Mouse (Mus musculus) kidney, adult 2 months (tissue): Measurements from ENCODE around the gene Tiam1. TPM values are rescaled to one million over a fixed set of nuclear protein-coding genes. Genes with fewer than 3 reads are reported as not detected.

Source experiments
- DNase-seq: peaks from one replicate; pipeline ENCODE4 v3.0.0; 2021
- H3K27ac ChIP-seq: fragments of 200-500 bp; 2 replicates; pipeline ENCODE4 v1.5.1; 2012; ENCODE audit warnings: low read depth, low read length, control low read depth, inconsistent platforms; ENCODE audit not compliant: insufficient read depth
- H3K27me3 ChIP-seq: fragments of 200-500 bp; replicated peaks from 2 replicates; pipeline ENCODE4 v1.6.1; 2012; ENCODE audit warnings: mild to moderate bottlenecking, moderate library complexity, low read length, inconsistent platforms; ENCODE audit not compliant: control insufficient read depth, insufficient read depth
- H3K36me3 ChIP-seq: fragments of 200-500 bp; 2 replicates; pipeline ENCODE4 v1.6.1; 2012; ENCODE audit warnings: mild to moderate bottlenecking, moderate library complexity, low read length, inconsistent platforms; ENCODE audit not compliant: control insufficient read depth, insufficient read depth
- H3K4me1 ChIP-seq: fragments of 200-500 bp; 2 replicates; pipeline ENCODE4 v1.6.1; 2011; ENCODE audit warnings: low read length; ENCODE audit not compliant: control insufficient read depth, insufficient read depth
- H3K4me3 ChIP-seq: fragments of 200-500 bp; 2 replicates; pipeline ENCODE4 v1.5.1; 2011; ENCODE audit warnings: mild to moderate bottlenecking, low read depth, low read length, control low read depth; ENCODE audit not compliant: insufficient read depth
- CTCF ChIP-seq: fragments of 200-500 bp; conservative IDR thresholded peaks from 2 replicates; pipeline ENCODE4 v1.5.1; 2011; ENCODE audit warnings: low read depth, mild to moderate bottlenecking, control low read depth, low read length, moderate library complexity, mixed read lengths; ENCODE audit not compliant: insufficient read depth, insufficient read length
- POLR2A ChIP-seq: fragments of 200-500 bp; IDR thresholded peaks from one replicate; pipeline ENCODE4 v1.6.1; 2011; ENCODE audit warnings: low read depth, low read length, control low read depth
- WGBS: fragments of 180-500 bp; shearing (Covaris S2); methylation state at CpG from one replicate; pipeline ENCODE4 v1.1.7; 2018; 5-methylcytosine and 5-hydroxymethylcytosine counted together
- polyA plus RNA-seq: library from polyadenylated mRNA; depleted of rRNA; stranded (reverse); fragments of >200 nt; gene quantifications from 2 replicates; pipeline ENCODE4 v1.2.3, GENCODE M21; 2012

Tiam1 gene
- polyA plus RNA-seq, 1 experiment, result 4.0 TPM

DNA sequence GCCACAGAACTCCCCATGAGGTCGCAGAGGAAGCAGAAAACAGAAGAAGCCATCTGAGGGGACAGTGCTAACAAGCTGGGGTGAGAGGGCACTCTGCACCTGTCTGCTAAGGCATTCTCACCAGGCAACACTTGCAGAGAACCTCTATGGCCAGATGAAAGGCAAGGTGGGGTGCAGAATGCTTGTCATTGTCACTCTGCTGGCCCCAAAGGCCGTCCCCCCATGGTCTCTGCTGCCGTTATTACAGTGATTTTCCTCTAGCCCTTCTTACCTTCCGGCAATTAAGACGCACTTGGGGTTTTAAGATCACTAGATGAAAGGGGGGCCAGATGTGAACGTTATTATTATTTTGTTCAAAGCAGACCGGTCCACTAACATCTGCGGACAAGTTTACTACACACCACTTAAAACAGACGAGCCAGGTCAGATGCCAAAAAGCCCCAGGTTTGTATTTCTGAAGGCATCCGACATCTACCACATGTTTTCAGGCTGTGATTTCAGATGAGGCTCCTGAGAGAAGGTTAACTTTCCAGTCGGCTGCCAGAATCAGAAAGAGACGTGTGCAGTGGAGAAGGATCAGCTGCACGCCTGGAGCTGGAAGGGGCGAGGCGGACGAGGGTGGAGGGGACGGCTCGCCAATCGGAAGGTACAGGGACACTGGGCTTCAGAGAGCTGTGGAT is 198.8 kb downstream of the Tiam1 start:
- DNase-seq, result no peak
- Histone ChIP-seq H3K4me3 (no peak overlapping the region), H3K4me1 (no peaks in the 10 kb centered on the region), H3K36me3 (no peaks in the 10 kb centered on the region), H3K27me3 (no peaks in the 10 kb centered on the region), H3K27ac (no peak overlapping the region)
- TF ChIP-seq CTCF (no peak), POLR2A (no peak)
- 67% methylated on average over 19 of the region's 19 CpGs for WGBS

DNA sequence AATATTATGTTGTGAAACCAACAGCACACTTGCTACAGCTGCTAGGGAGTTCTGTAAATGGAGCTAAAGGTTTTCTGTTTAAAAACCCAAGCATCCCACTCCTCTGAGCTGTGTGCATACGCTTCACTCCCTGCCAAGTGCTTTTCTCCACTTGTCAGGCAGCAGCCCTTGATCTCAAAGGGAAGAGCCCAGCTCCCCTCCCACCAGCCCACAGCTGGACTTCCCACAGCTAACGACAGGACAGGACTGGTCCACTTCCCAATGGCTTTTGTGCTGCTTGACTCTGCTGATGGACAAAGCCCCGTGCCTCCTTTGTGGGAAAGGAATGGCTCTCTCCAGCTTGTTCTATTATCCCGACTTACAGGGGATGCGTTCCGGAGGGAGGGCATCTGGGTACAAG is 199.5 kb downstream of the Tiam1 start:
- Histone ChIP-seq H3K27ac (no peak overlapping the region), H3K4me3 (no peak overlapping the region), H3K36me3 (no peaks in the 10 kb centered on the region), H3K4me1 (no peaks in the 10 kb centered on the region), H3K27me3 (no peaks in the 10 kb centered on the region)
- WGBS, result 59% methylated on average over 6 of the region's 6 CpGs
- no peak for DNase-seq
- TF ChIP-seq CTCF (no peak), POLR2A (no peak)

DNA sequence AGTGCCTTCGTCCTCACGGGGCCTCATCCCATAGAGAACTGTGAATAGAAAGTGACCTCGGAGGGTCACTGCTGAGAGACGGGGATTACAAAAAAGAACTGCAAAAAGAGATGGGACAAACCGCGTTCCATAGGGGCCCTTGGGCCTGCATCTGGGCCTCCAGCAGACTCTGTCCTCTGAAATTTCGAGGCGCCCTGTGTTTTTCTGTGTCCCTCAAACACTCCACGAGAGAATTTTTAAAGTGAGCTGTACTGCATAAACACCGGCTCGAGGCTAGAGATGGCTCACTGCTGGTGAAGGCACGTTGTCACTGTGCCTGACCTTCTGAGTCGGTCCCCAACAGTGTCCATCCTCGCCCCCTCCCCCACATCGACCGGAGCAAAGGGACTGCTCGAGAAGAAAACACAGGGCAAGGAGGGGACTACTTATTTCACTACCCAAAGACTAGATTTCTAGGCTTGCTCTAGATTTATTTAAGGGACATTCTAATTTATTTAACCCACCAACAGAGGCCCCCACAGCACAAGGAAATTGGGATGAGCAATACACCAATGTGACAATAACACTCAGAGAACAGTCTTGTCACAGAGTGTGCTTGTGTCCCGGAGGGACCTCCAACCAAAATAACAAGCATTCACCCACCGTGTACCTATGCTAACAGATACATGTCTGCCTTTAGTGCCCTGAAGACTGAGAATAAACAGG is 200.2 kb downstream of the Tiam1 start:
- no peaks in the 10 kb centered on the region for H3K36me3 ChIP-seq
- DNase-seq, result peak; percentile 17
- no peak overlapping the region for H3K4me3 ChIP-seq
- H3K27ac ChIP-seq, result no peak overlapping the region
- 52% methylated on average over 19 of the region's 19 CpGs for WGBS
- H3K27me3 ChIP-seq, result no peaks in the 10 kb centered on the region
- H3K4me1 ChIP-seq, result no peaks in the 10 kb centered on the region
- TF ChIP-seq CTCF (no peak), POLR2A (no peak)

DNA sequence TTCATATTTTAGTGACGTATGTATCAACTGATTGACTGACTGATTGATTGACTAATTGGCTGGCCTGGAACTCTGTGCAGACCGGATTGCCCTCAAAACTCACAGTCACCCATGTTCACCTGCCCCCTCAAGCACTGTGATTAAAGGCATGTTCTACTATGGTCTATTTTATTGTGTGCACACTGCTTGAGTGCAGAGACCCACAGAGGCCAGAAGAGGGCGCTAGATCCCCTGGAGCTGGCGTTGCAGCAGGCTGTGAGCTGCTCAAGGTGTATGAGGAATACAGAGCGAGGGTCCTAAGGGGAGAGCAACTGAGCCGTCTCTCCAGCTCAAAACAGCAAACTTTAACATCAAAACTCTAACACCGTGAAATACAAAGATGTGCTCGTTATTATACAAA is 202.9 kb downstream of the Tiam1 start:
- 94% methylated on average over 8 of the region's 8 CpGs for WGBS
- TF ChIP-seq CTCF (no peak), POLR2A (no peak)
- no peaks in the 10 kb centered on the region for H3K4me1 ChIP-seq

DNA sequence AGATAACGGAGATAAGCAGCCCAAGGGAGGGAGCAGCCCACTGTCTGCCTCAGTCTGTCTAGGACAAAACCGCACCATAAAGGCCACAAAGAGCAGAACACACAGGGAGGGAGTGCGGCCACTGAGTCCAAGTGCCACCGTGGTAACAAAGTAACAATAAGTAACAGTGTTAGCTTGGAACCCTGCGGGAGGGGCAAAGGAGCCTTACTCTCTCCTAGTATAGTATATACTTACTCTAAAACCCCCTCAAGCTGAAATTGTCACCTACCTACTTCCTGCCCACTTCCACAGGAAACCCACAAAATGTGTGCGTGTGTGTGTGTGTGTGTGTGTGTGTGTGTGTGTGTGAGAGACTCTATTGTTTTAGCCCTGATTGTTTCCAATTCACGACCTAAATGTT is 205.3 kb downstream of the Tiam1 start:
- Histone ChIP-seq H3K4me1 (no peaks in the 10 kb centered on the region), H3K27ac (no peak overlapping the region), H3K4me3 (no peak overlapping the region), H3K36me3 (no peaks in the 10 kb centered on the region), H3K27me3 (no peaks in the 10 kb centered on the region)
- DNase-seq, result no peak
- TF ChIP-seq CTCF, result no peak
- WGBS, result 63% methylated on average over 7 of the region's 7 CpGs

More for the DNA sequence above, 202.9 kb downstream of the Tiam1 start:
- no peak overlapping the region for H3K27ac ChIP-seq
- H3K36me3 ChIP-seq, result no peaks in the 10 kb centered on the region
- no peaks in the 10 kb centered on the region for H3K27me3 ChIP-seq
- no peak overlapping the region for H3K4me3 ChIP-seq
- DNase-seq, result no peak

DNA sequence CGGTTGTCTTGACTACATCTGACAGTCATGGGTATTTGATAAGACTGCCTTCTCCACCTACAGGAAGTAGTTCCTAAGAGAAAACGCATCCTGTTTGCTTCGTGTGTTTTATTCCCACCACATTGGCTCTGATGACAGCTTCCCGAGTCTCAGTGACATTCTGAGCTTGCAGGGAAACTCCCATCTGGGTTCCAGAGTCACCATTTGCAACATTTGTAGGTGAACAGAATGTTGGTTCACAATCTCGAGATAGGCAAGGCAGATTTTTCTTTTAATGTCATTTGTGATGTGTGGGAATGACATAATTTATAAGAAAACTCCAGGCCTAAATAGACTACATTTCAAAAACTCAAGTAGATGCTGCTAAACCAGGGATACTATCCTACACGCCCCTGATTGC is 207.0 kb downstream of the Tiam1 start:
- Histone ChIP-seq H3K36me3 (no peaks in the 10 kb centered on the region), H3K27me3 (no peaks in the 10 kb centered on the region), H3K27ac (no peak overlapping the region), H3K4me1 (no peaks in the 10 kb centered on the region), H3K4me3 (no peak overlapping the region)
- TF ChIP-seq CTCF (no peak), POLR2A (no peak)
- DNase-seq, result no peak
- 60% methylated on average over 6 of the region's 6 CpGs for WGBS

DNA sequence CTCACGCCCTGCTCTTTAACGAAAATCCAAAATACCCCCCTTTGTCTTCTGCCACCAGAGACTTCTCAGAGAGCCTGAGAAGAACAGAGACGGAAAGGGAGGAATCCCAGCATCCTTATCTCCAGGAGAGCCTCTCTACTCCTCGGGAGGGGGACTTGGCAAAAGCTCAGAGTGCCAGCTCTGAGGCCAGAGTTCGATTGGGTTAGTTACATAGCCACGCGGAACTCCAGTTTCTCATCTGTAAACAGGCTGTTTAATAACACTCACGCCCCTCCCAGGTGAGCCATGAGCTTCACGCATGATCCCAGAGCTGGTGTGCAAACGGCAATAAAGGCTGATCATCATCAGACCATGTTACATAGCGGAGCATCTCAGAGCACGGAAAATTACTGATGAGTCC is 208.2 kb downstream of the Tiam1 start:
- Histone ChIP-seq H3K4me1 (no peaks in the 10 kb centered on the region), H3K27ac (no peak overlapping the region), H3K36me3 (no peaks in the 10 kb centered on the region), H3K27me3 (no peaks in the 10 kb centered on the region), H3K4me3 (no peak overlapping the region)
- 68% methylated on average over 12 of the region's 12 CpGs for WGBS
- peak; percentile 15 for DNase-seq
- TF ChIP-seq POLR2A (no peak), CTCF (no peak)
